Mouse (Mus musculus) liver, adult 2 months (tissue): Measurements from ENCODE around the gene Dock9. TPM values are rescaled to one million over a fixed set of nuclear protein-coding genes. Genes with fewer than 3 reads are reported as not detected.
"Not testable (repeated sequence)": the region's sequence is repeated elsewhere in the genome, so short reads cannot be mapped to it uniquely, and the experiment has no call there.

Experiments
- DNase-seq: peaks from one replicate; pipeline ENCODE4 v3.0.0-alpha.2; 2011; ENCODE audit warnings: low read depth, low spot score; ENCODE audit errors: extremely low read depth
- H3K27ac ChIP-seq: fragments of 200-500 bp; replicated peaks from 2 replicates; pipeline ENCODE4 v1.5.1; 2012; ENCODE audit warnings: low read depth, mild to moderate bottlenecking, control low read depth, inconsistent platforms, low read length; ENCODE audit not compliant: insufficient read depth
- H3K27me3 ChIP-seq: fragments of 200-500 bp; 2 replicates; pipeline ENCODE4 v1.6.1; 2012; ENCODE audit warnings: mild to moderate bottlenecking, moderate library complexity, low read length, inconsistent platforms; ENCODE audit not compliant: control insufficient read depth, insufficient read depth
- H3K36me3 ChIP-seq: fragments of 200-500 bp; 2 replicates; pipeline ENCODE4 v1.6.1; 2012; ENCODE audit warnings: low read length, inconsistent platforms; ENCODE audit not compliant: control insufficient read depth, insufficient read depth
- H3K4me1 ChIP-seq: fragments of 200-500 bp; 2 replicates; pipeline ENCODE4 v1.6.1; 2011; ENCODE audit warnings: low read length; ENCODE audit not compliant: control insufficient read depth, insufficient read depth
- H3K4me3 ChIP-seq: fragments of 200-500 bp; 2 replicates; pipeline ENCODE4 v1.5.1; 2011; ENCODE audit warnings: low read depth, mild to moderate bottlenecking, control low read depth, low read length, moderate library complexity; ENCODE audit not compliant: insufficient read depth
- H3K79me2 ChIP-seq: fragments of 200-500 bp; 2 replicates; pipeline ENCODE4 v1.6.1; 2012; ENCODE audit warnings: inconsistent platforms, mild to moderate bottlenecking, low read length, moderate library complexity; ENCODE audit not compliant: control insufficient read depth, insufficient read depth
- H3K9ac ChIP-seq: fragments of 200-500 bp; 2 replicates; pipeline ENCODE4 v1.6.1; 2012; ENCODE audit warnings: low read depth, mild to moderate bottlenecking, control low read depth, inconsistent platforms, low read length
- CTCF ChIP-seq: fragments of 200-500 bp; IDR thresholded peaks from 2 replicates; pipeline ENCODE4 v1.5.1; 2011; ENCODE audit warnings: low read depth, low read length, control low read depth
- POLR2A ChIP-seq: fragments of 200-500 bp; IDR thresholded peaks from 2 replicates; pipeline ENCODE4 v1.6.1; 2011; ENCODE audit warnings: low read length, control low read depth; ENCODE audit not compliant: insufficient read depth; ENCODE audit errors: extremely low read depth
- WGBS: fragments of 180-500 bp; shearing (Covaris S2); methylation state at CpG from one replicate; pipeline ENCODE4 v1.1.7; 2018; 5-methylcytosine and 5-hydroxymethylcytosine counted together
- polyA plus RNA-seq: library from polyadenylated mRNA; depleted of rRNA; stranded (reverse); fragments of >200 nt; gene quantifications from 2 replicates; pipeline ENCODE4 v1.2.3, GENCODE M21; 2012
- total RNA-seq: library from RNA; depleted of rRNA; stranded (reverse); fragments of >200 nt; gene quantifications from 2 replicates; pipeline ENCODE4 v1.2.3, GENCODE M21; 2014

The Dock9 gene
- total and polyA plus RNA-seq, 2 experiments = 3.8 to 11.4 TPM

DNA sequence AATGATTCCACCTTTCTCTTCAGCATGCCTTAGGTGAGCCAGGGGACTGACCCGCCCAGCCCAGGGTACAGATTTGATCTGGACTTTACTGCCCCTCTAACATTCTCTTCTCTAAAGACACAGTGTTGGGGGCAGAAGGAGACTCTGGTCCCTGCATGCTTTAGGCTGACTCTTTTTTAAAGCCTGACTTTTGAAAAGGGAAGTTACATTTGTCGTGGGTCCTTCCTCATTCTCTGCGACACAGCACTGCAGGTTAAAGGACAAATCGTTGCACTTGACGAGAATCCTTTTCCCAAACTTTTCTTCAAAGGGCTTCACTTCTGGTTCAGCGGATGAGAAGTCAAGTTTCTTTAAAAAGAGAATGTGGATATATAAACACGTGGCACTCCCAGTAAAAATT, 156.4 kb downstream of the Dock9 start:
- H3K79me2 ChIP-seq = no peaks in the 10 kb centered on the region
- H3K4me1 ChIP-seq = no peaks in the 10 kb centered on the region
- H3K9ac ChIP-seq = no peak overlapping the region
- peaks cover 13% of the 10 kb centered on the region; the same call in 1 of the 2 replicates for H3K36me3 ChIP-seq
- no peak for DNase-seq
- no peaks in the 10 kb centered on the region for H3K27me3 ChIP-seq
- TF ChIP-seq CTCF (no peak), POLR2A (no peak)
- WGBS = 88% methylated on average over 7 of the region's 7 CpGs
- H3K4me3 ChIP-seq = no peak overlapping the region
- H3K27ac ChIP-seq = no peak overlapping the region

DNA sequence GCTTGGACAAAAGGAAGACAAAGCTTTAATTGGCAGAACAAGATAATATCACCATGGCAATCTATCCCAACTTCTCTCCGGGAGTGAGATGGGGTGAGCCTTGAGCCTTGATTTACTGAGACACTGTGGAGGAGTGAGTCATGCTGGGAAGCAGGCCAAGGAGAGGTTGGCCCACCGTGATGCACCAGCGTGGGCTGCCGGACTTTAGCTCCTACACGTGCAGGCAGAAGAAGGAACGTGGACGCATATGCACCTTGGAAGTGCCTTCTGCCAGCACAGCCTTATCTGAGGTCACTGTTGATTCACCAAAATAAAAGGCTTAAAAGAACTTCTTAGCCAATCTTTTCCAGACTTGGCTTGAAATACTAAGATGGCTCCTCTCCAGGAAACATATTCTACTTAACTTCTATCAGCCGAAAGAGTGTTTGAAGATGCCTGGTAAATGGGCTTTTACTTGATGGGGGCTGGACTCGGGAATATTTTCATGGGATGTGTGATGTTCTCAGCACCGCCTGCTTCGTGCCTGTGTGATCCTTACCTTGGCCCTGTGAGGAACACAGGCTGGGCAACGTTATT, 160.6 kb downstream of the Dock9 start:
- 87% methylated on average over 12 of the region's 12 CpGs for WGBS

DNA sequence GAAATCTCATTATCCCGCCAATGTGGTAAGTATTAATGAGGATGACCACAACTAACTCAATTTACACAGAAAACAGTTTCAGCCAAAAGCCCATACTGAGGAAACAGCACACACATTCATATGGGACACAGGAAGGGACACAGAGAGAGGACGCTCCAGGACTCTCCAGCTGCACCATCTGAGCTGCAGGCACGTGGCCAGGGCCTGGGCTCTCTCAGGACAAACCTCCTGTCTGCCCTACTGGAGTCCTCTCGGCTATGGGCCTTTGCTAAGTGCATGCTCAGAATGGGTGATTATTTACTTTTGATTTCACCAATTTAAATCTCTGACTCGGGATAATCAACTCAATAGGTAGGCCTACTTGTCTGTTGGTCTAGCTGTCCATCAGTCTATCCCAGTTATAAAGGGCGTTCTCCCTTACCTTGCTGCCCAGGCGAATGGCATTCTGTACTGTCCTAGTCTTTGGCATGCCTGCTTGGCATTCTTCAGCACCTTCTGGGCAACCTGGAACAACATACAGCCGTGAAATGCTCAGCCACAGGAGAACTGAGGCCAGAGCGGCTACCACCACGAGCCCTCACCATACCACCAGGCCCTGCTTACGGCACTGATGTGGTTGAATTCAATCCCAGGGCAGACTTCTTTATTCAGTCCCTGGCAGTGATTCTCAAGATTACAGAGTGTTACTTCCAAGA, 162.8 kb downstream of the Dock9 start:
- Histone ChIP-seq H3K79me2 (no peaks in the 10 kb centered on the region), H3K27me3 (no peaks in the 10 kb centered on the region), H3K9ac (no peak overlapping the region), H3K4me1 (no peaks in the 10 kb centered on the region), H3K27ac (no peak overlapping the region), H3K36me3 (peaks cover 11% of the 10 kb centered on the region), H3K4me3 (no peak overlapping the region)
- no peak for TF ChIP-seq POLR2A
- TF ChIP-seq CTCF = no peak
- no peak for DNase-seq
- 95% methylated on average over 11 of the region's 11 CpGs for WGBS

More for the DNA sequence above, 160.6 kb downstream of the Dock9 start:
- DNase-seq = no peak
- H3K79me2 ChIP-seq = no peaks in the 10 kb centered on the region
- TF ChIP-seq POLR2A = no peak
- no peak for TF ChIP-seq CTCF
- H3K27ac ChIP-seq = no peak overlapping the region
- no peak overlapping the region for H3K4me3 ChIP-seq
- no peak overlapping the region for H3K9ac ChIP-seq
- H3K27me3 ChIP-seq = no peaks in the 10 kb centered on the region
- H3K36me3 ChIP-seq = peaks cover 13% of the 10 kb centered on the region
- H3K4me1 ChIP-seq = no peaks in the 10 kb centered on the region

DNA sequence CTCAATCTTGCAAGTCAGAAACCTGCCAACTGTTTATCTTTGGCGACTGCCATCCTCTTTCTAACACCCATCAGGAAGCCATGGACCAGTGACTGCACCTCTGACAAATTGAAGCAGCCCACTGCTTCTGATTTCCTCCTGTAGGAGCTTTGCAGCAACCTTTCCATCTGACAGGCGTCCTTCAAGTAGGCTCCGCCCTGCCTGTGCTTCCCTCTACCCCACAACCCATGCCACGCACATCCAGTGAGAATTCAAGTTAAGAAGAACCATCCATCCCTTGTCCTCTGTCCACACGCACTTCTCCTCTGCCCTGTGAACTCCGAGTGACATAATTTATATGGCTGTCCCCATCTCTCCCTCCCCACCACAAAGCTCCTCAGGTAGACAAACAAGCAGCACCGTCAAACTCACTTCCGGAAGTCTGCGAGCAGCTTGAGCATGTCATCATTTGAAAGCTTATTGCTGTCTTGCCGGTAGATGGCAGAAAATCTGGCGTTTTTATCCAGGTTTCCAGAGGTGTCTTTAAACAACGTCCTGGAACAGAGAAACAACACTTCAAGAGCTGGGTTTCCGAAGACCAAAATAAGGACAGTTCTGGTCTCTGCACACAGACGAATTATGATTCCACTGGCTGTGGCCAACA, 163.4 kb downstream of the Dock9 start:
- peaks cover 9% of the 10 kb centered on the region for H3K36me3 ChIP-seq
- H3K27me3 ChIP-seq = no peaks in the 10 kb centered on the region
- WGBS = 89% methylated on average over 14 of the region's 14 CpGs
- no peaks in the 10 kb centered on the region for H3K79me2 ChIP-seq
- H3K4me1 ChIP-seq = no peaks in the 10 kb centered on the region
- no peak overlapping the region for H3K27ac ChIP-seq
- TF ChIP-seq POLR2A (no peak), CTCF (no peak)
- no peak overlapping the region for H3K4me3 ChIP-seq
- DNase-seq = no peak
- no peak overlapping the region for H3K9ac ChIP-seq

DNA sequence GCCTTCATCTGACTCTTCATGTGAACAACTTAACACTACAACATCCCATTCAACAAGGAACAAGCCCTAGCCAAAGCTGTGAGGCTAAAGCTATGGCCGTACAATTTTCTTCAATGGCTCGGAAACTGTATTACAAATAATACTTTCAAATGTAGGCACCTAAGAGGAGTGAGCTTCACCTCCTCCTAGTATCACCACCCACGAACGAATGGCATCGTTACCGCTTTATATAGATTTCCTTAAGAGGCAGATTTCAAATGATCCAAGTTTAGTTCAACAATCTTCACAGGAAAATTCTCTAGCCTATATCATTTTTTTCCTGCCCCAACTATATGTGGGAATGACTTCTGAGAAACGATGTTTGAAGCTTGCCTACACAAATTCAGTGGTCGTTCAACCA, 165.7 kb downstream of the Dock9 start:
- peaks cover 5% of the 10 kb centered on the region for H3K36me3 ChIP-seq
- no peak overlapping the region for H3K4me3 ChIP-seq
- H3K79me2 ChIP-seq = no peaks in the 10 kb centered on the region
- no peaks in the 10 kb centered on the region for H3K4me1 ChIP-seq
- 97% methylated on average over 8 of the region's 8 CpGs for WGBS
- no peak for DNase-seq
- TF ChIP-seq POLR2A (no peak), CTCF (no peak)
- no peak overlapping the region for H3K9ac ChIP-seq
- H3K27me3 ChIP-seq = no peaks in the 10 kb centered on the region
- H3K27ac ChIP-seq = no peak overlapping the region

DNA sequence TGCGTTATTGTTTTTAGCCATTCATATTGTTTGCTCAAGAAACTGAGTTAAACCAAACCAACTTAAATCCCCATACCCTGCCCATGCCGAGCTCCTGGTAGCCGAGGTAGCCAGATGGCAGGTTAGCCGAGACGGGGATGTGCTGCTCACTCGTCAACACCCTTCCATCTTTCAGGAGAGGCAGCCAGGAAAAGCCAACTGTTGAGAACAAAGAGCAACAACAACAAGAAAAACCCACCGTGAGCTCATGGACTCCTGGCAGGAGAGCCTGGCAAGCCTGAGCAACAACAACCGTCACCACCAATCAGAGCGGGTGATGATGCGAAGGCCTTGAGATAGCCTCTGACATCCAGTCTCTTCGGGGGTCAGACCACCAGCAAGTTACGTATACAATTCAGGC, 170.9 kb downstream of the Dock9 start:
- H3K4me1 ChIP-seq = no peaks in the 10 kb centered on the region
- DNase-seq = no peak
- TF ChIP-seq CTCF (no peak), POLR2A (no peak)
- peaks cover 9% of the 10 kb centered on the region for H3K36me3 ChIP-seq
- no peak overlapping the region for H3K4me3 ChIP-seq
- H3K27ac ChIP-seq = no peak overlapping the region
- no peak overlapping the region for H3K9ac ChIP-seq
- H3K27me3 ChIP-seq = no peaks in the 10 kb centered on the region
- H3K79me2 ChIP-seq = no peaks in the 10 kb centered on the region
- WGBS = 88% methylated on average over 12 of the region's 12 CpGs

DNA sequence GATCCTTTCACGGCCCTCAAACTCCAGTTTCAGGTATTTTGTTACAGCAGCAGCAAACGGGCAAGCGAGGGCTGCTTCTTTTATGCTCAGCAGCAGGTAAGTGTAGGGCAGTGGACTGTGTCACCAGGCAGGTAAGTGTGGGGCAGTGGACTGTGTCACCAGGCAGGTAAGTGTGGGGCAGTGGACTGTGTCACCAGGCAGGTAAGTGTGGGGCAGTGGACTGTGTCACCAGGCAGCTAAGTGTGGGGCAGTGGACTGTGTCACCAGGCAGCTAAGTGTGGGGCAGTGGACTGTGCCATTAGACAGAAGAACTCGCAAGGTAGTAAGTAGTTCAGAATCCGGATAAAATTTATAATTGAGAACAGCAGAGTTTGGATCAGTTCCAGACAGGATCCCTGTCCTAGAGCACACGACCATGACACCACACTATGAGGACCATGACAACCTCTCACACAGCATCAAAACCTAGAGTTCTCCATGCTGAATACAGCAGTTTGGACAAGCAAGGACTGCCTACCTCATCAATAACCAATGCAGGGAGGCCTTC, 173.6 kb downstream of the Dock9 start:
- H3K27ac ChIP-seq, H3K4me1 ChIP-seq, H3K4me3 ChIP-seq, DNase-seq, H3K79me2 ChIP-seq, H3K27me3 ChIP-seq, H3K9ac ChIP-seq, H3K36me3 ChIP-seq: not testable (repeated sequence)
- 94% methylated on average over 6 of the region's 6 CpGs for WGBS
